Mouse (Mus musculus) limb, embryonic 11.5 days (tissue): Measurements from ENCODE around the gene Slc5a4b. TPM values are rescaled to one million over a fixed set of nuclear protein-coding genes. Genes with fewer than 3 reads are reported as not detected.

Source experiments
- ATAC-seq: fragments of 200-750 bp; cut with Nextera tagmentation; 2 replicates; pipeline ENCODE4 v1.8.0; 2017; ENCODE audit warnings: low read depth; ENCODE audit not compliant: insufficient number of reproducible peaks, low FRiP score, low TSS enrichment
- DNase-seq: peaks from one replicate; pipeline ENCODE4 v3.0.0-alpha.2; 2015; ENCODE audit warnings: low spot score
- H3K27ac ChIP-seq: fragments of 300-500 bp; sonication (generic); replicated peaks from 2 replicates; pipeline ENCODE4 v1.5.1; 2014; ENCODE audit warnings: low read depth, mild to moderate bottlenecking, low read length
- H3K27me3 ChIP-seq: fragments of 300-500 bp; sonication (generic); 2 replicates; pipeline ENCODE4 v1.6.1; 2014; ENCODE audit warnings: mild to moderate bottlenecking, low read length, mixed read lengths; ENCODE audit not compliant: control insufficient read depth, insufficient read depth
- H3K36me3 ChIP-seq: fragments of 300-500 bp; sonication (generic); 2 replicates; pipeline ENCODE4 v1.6.1; 2014; ENCODE audit warnings: mild to moderate bottlenecking, low read length, moderate library complexity, mixed read lengths; ENCODE audit not compliant: control insufficient read depth, insufficient read depth
- H3K4me1 ChIP-seq: fragments of 300-500 bp; sonication (generic); 2 replicates; pipeline ENCODE4 v1.6.1; 2014; ENCODE audit warnings: low read length, mixed read lengths; ENCODE audit not compliant: control insufficient read depth, insufficient read depth
- H3K4me2 ChIP-seq: fragments of 300-500 bp; sonication (generic); 2 replicates; pipeline ENCODE4 v1.6.1; 2014; ENCODE audit warnings: low read depth, mild to moderate bottlenecking, moderate library complexity; ENCODE audit not compliant: severe bottlenecking
- H3K4me3 ChIP-seq: fragments of 300-500 bp; sonication (generic); 2 replicates; pipeline ENCODE4 v1.5.1; 2014; ENCODE audit warnings: low read depth, low read length
- H3K9ac ChIP-seq: fragments of 300-500 bp; sonication (generic); 2 replicates; pipeline ENCODE4 v1.6.1; 2014; ENCODE audit warnings: mild to moderate bottlenecking, low read length
- H3K9me3 ChIP-seq: fragments of 300-500 bp; sonication (generic); 2 replicates; pipeline ENCODE4 v1.6.1; 2016; ENCODE audit warnings: low read length; ENCODE audit not compliant: control insufficient read depth
- WGBS: fragments of 180-500 bp; shearing (Covaris S2); extraction: QIAGEN DNeasy Blood & Tissue Kit; methylation state at CpG from one replicate; pipeline ENCODE4 v1.1.7; 2014; 5-methylcytosine and 5-hydroxymethylcytosine counted together
- polyA plus RNA-seq: library from polyadenylated mRNA; unstranded; fragments of >200 nt; fragmentation: Nextera tagmentation; extraction: Ambion mirVana; gene quantifications from 2 replicates; pipeline ENCODE4 v1.2.1, GENCODE M21; 2014

Slc5a4b gene
- polyA plus RNA-seq, 1 experiment from 2014 or later, result not detected

DNA sequence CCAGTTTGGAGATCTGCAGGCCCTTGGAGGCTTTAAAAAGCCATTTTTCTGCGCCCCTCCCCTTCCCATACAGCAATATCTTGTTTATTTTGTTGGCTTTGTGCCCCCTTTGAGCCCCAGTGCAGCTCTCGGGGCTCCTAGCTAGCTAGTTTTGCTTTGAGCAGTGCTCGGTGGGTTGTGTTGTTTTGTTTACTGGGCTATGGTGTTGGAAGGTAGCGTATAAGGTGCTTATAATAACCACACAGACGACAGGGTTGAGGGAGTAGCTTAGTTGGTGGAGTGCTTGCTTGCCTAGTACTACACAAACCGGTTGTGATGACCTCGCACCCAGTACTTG lies 77.7 kb downstream of the Slc5a4b start:
- H3K27ac ChIP-seq, result no peak overlapping the region; the same call in 1 of the 2 replicates
- H3K9ac ChIP-seq, result peak overlapping the region; percentile 90
- H3K4me3 ChIP-seq, result peak overlapping the region; percentile 74
- H3K9me3 ChIP-seq, result no peaks in the 10 kb centered on the region
- peaks cover 2% of the 10 kb centered on the region; the same call in 1 of the 2 replicates for H3K4me1 ChIP-seq
- H3K27me3 ChIP-seq, result no peaks in the 10 kb centered on the region
- H3K4me2 ChIP-seq, result peak overlapping the region; percentile 85
- no peak for ATAC-seq
- peaks cover 2% of the 10 kb centered on the region for H3K36me3 ChIP-seq
- no peak for DNase-seq
- 26% methylated on average over 7 of the region's 7 CpGs for WGBS

DNA sequence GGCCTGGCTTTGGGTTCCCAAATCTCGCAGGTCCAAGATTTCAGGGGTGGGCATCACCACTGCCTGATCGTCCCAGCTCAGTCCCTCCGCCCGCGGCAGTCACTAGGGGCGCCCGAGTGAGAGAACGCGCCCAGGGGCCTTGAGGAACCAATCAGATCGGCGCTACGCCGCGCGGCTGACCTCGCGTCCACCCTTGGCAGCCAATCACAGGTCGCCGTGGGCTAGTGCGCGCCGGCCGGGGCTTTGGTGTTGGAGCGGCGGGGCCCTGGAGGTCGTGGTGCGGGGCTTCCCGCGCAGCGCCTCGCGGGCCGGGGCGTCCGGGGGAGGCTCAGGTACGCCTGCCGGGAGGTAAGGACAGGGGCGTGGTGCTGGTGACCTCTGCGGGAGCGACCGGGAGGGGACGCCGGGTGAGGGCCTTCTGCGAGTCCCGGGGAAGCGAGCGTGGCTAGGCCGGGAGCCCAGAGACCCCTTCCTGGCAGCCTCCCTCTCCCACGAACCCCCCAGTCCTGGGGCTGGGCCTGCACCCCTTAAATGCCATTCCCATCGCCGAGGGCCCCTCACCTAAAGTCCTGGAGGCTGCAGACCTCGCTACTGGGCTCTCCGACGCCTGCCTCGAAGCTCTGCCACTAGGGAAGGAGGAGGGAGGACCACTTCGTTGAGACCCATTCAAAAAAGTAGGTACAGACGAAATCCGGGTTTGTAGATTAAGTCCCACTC lies 78.2 kb downstream of the Slc5a4b start, which contains the start of gene Zfp280b:
Gene Zfp280b, plus strand, starts transcription at position 249 of the 717 bp plus-strand sequence.
- Histone ChIP-seq H3K27me3 (no peaks in the 10 kb centered on the region), H3K9me3 (no peaks in the 10 kb centered on the region), H3K4me2 (peak within 1 kb of the TSS; percentile 85), H3K36me3 (no peaks in the 10 kb centered on the region), H3K4me1 (peaks cover 2% of the 10 kb centered on the region; the same call in 1 of the 2 replicates), H3K9ac (peak within 1 kb of the TSS; percentile 90), H3K4me3 (peak within 1 kb of the TSS; percentile 74), H3K27ac (peak within 1 kb of the TSS; percentile 14; the same call in 1 of the 2 replicates)
- ATAC-seq (peak; percentile 94), DNase-seq (peak; percentile 98)
- under 1% methylated on average over 52 of the region's 58 CpGs for WGBS

DNA sequence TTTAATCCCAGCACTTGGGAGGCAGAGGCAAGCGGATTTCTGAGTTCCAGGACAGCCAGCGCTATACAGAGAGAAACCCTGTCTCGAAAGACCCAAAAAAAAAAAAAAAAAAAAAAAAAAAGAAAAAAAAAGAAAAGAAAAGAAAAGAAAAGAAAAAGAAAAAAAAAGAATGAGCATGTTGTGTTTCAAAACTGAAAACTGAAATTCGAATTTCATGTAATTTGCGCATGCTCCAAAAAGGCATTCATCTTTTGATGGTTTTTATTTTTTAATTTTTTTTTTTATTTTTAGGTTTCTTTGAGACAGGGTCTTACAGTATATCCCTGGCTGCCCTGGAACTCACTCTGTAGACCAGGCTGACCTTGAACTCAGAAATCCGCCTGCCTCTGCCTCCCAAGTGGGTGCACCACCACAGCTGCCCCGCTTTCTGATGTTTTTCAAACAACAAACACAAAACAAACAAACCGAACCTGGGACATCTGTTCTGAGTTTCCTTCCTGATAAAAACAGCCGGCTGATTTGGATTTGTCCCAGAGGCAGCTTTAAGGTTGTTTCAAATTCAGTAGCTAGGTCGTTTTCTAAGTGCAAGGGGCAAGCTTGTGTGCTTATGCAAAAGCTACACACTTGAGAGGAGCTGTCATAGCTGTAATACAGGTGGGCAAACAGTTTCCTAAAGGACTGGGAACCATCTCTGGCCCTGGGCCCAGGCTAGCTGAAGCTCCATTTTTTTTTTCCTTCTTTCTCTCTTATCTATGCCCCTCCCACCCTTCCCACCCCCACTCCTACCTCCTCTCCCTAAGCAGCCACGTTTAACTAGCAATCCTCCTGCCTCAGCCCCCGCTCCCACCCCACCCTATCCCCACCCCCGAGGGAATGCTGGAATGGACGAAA lies 79.0 kb downstream of the Slc5a4b start:
- peak; percentile 29 for DNase-seq
- peak overlapping the region; percentile 74 for H3K4me3 ChIP-seq
- H3K4me1 ChIP-seq, result peaks cover 2% of the 10 kb centered on the region; the same call in 1 of the 2 replicates
- ATAC-seq, result no peak; the same call in 1 of the 2 replicates
- 52% methylated on average over 14 of the region's 14 CpGs for WGBS
- peak overlapping the region; percentile 90 for H3K9ac ChIP-seq
- no peaks in the 10 kb centered on the region for H3K27me3 ChIP-seq
- 0 out of 2 replicates have a peak overlapping the region, but pooled peaks have one; percentile 14 for H3K27ac ChIP-seq
- no peaks in the 10 kb centered on the region for H3K36me3 ChIP-seq
- peak overlapping the region; percentile 85 for H3K4me2 ChIP-seq
- H3K9me3 ChIP-seq, result no peaks in the 10 kb centered on the region

DNA sequence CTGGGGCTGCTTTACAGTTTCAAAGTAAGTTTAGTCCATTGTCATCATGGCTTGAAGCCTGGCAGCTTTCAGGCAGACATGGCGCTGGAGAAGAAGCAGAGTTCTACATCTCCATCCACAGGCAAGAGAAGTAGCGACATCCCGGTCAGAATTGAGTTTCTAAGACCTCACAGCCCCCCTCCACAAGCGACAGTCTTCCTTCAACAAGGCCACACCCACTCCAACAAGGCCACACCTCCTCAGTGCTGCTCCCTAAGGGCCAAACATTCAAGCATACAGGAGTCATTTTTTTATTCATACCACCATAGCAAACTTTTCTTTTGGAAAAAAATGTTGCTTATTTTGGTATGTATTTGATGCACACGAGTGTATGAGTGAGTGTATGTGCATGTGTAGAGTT lies 80.3 kb downstream of the Slc5a4b start:
- 75% methylated on average over 5 of the region's 5 CpGs for WGBS
- Histone ChIP-seq H3K4me2 (no peak overlapping the region), H3K36me3 (no peaks in the 10 kb centered on the region), H3K27me3 (no peaks in the 10 kb centered on the region), H3K27ac (no peak overlapping the region), H3K9me3 (no peaks in the 10 kb centered on the region), H3K4me3 (no peak overlapping the region), H3K4me1 (peaks cover 2% of the 10 kb centered on the region; the same call in 1 of the 2 replicates), H3K9ac (no peak overlapping the region)
- ATAC-seq (no peak), DNase-seq (no peak)

DNA sequence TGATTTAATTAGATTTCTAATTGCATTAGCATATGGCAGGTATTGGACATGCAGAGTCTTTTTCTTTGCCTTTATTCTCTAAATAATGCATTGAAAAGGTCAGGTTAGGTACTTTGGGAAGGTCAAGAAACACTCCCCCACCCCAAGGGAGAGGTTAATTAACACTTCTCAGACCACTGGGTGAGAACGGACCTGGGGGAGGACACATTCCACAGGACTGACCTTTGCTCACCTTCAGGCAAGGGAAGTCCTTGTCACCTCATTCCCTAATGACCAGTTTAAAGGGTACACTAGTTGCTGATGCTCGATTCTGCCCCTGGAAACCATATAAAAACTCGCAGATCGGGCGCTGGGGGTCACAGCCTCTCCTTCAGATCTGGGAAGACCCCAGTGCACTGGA lies 81.5 kb downstream of the Slc5a4b start:
- ATAC-seq, result no peak
- Histone ChIP-seq H3K4me1 (peaks cover 2% of the 10 kb centered on the region; the same call in 1 of the 2 replicates), H3K27me3 (no peaks in the 10 kb centered on the region), H3K9me3 (no peaks in the 10 kb centered on the region), H3K9ac (no peak overlapping the region), H3K4me3 (no peak overlapping the region), H3K4me2 (no peak overlapping the region), H3K36me3 (no peaks in the 10 kb centered on the region), H3K27ac (no peak overlapping the region)
- 50% methylated on average over 5 of the region's 5 CpGs for WGBS
- DNase-seq, result no peak

DNA sequence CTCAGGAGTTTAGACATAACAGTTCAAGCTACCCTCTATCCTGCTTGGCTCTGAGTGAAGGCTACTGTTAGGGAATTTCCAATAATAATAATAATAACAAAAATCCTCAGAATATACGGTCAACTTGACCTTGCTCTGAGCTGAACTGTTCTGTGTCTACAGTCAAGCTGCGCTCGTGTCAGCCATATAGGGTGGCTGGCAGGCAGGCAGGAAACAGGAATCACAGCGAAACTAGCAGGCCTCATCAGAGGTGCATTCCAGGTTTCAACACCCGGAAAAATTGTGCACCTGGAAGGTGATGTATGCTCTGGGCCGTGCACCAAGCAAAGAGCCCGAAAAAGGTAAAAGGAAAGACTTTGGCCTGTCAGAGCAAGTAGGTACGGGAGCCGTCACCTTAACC lies 82.4 kb downstream of the Slc5a4b start:
- Histone ChIP-seq H3K9ac (no peak overlapping the region), H3K27ac (no peak overlapping the region), H3K9me3 (no peaks in the 10 kb centered on the region), H3K4me3 (no peak overlapping the region), H3K27me3 (no peaks in the 10 kb centered on the region), H3K4me2 (no peak overlapping the region; the same call in 1 of the 2 replicates), H3K4me1 (peaks cover 2% of the 10 kb centered on the region; the same call in 1 of the 2 replicates), H3K36me3 (no peaks in the 10 kb centered on the region)
- DNase-seq (no peak), ATAC-seq (no peak)
- 73% methylated on average over 9 of the region's 9 CpGs for WGBS

DNA sequence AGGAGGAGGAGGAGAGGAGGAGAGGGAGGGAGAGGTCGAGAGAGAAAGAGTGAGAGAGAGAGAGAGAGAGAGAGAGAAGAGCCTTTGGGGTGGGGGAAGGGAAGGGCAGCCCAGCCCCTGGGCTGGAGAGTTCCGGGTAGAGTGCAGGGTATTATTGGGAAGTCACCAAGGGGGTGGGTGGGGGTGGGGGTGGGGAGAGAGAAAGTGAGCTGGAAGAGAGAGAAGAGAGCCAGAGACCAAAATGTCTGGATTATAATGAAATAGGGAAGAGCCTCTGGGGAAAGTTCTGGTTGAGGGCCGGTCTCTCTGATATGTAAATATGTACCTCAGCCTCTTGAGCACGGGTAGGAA lies 82.8 kb downstream of the Slc5a4b start:
- Histone ChIP-seq H3K9me3 (no peaks in the 10 kb centered on the region), H3K27ac (no peak overlapping the region), H3K4me1 (peaks cover 2% of the 10 kb centered on the region; the same call in 1 of the 2 replicates), H3K9ac (no peak overlapping the region), H3K36me3 (no peaks in the 10 kb centered on the region), H3K4me3 (no peak overlapping the region), H3K4me2 (no peak overlapping the region; the same call in 1 of the 2 replicates), H3K27me3 (no peaks in the 10 kb centered on the region)
- WGBS, result 28% methylated on average over 4 of the region's 4 CpGs
- DNase-seq (no peak), ATAC-seq (no peak)
